Mouse (Mus musculus): Measurements from ENCODE around the gene Mkrn2os.

DNA sequence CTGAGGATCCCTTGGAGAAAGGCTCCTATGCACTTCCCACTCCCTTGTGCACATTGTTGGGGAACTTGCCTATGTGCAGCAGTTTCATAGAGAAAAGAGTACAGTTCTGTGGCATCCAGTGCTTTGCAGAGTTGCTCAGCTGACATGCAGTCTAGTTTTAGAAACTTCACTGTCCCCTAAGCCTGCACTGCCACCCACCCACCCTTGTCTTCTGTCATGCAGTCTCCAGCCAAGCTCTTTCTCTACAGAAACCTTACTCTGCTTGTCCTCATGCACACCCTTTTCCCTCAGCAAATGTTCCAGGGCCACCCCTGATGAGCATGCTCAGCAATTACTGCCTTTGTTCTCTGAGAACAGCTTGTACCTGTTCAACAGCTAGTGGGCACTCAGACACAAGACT is 21.4 kb upstream of the Mkrn2os start:
- TF ChIP-seq CTCF (IDR thresholded peaks at IDR 0.05; ENCODE audit: low read depth, low read length): no peak
- no peak for TF ChIP-seq GATA1 (IDR thresholded peaks at IDR 0.05; ENCODE audit: borderline replicate concordance, low read length)
- no peak for TF ChIP-seq TAL1 (conservative IDR thresholded peaks at IDR 0.05; ENCODE audit: low read depth, low read length)
- no peak for TF ChIP-seq POLR2AphosphoS5 (IDR thresholded peaks at IDR 0.05; ENCODE audit: insufficient replicate concordance, low read depth, low read length)

All from G1E (cell line).